Mouse (Mus musculus): Measurements from ENCODE around the gene Ndufb5.
"Not testable (repeated sequence)": the region's sequence is repeated elsewhere in the genome, so short reads cannot be mapped to it uniquely, and the experiment has no call there.

Gene Ndufb5

GRCm38 (mm10) chr3:32725951-32726350 lies 10.8 kb upstream of the Ndufb5 start:
- no peak for DNase-seq (ENCODE audit: low read depth, low spot score)

GRCm38 (mm10) chr3:32727861-32728260 lies 8.9 kb upstream of the Ndufb5 start:
- no peak for DNase-seq (ENCODE audit: low read depth, low spot score)

- no peak for DNase-seq (ENCODE audit: low read depth, low spot score)
These were observed 424 bp downstream of the Ndufb5 start, which contains the start of gene Mrpl47 for GRCm38 (mm10) chr3:32737172-32737655. TSS of gene Mrpl47 (minus strand) at chr3:32737605.

- no peak for DNase-seq (ENCODE audit: low read depth, low spot score)
These were observed 1.8 kb downstream of the Ndufb5 start for GRCm38 (mm10) chr3:32738549-32738948.

- DNase-seq (ENCODE audit: low read depth, low spot score) = no peak
These were observed 5.5 kb downstream of the Ndufb5 start for GRCm38 (mm10) chr3:32742276-32742780.

- no peak for DNase-seq (ENCODE audit: low read depth, low spot score)
These were observed 8.2 kb downstream of the Ndufb5 start for GRCm38 (mm10) chr3:32745001-32745400.

GRCm38 (mm10) chr3:32745426-32745825 lies 8.6 kb downstream of the Ndufb5 start:
- not testable (repeated sequence) for DNase-seq (ENCODE audit: low read depth, low spot score)

GRCm38 (mm10) chr3:32748384-32748783 lies 11.6 kb downstream of the Ndufb5 start:
- DNase-seq (ENCODE audit: low read depth, low spot score) = peak; percentile 54

GRCm38 (mm10) chr3:32749820-32750579 lies 13.2 kb downstream of the Ndufb5 start:
- DNase-seq (ENCODE audit: low read depth, low spot score) = peak; percentile 40

GRCm38 (mm10) chr3:32754384-32754915 lies 17.7 kb downstream of the Ndufb5 start:
- DNase-seq (ENCODE audit: low read depth, low spot score) = no peak

- no peak for DNase-seq (ENCODE audit: low read depth, low spot score)
These were observed 22.4 kb downstream of the Ndufb5 start for GRCm38 (mm10) chr3:32759212-32759611.

GRCm38 (mm10) chr3:32762962-32763361 lies 26.2 kb downstream of the Ndufb5 start:
- DNase-seq (ENCODE audit: low read depth, low spot score) = no peak

GRCm38 (mm10) chr3:32763902-32764301 lies 27.1 kb downstream of the Ndufb5 start:
- DNase-seq (ENCODE audit: low read depth, low spot score) = no peak

- no peak for DNase-seq (ENCODE audit: low read depth, low spot score)
These were observed 34.0 kb downstream of the Ndufb5 start for GRCm38 (mm10) chr3:32770781-32771180.

Data from brain, adult 2 months (tissue).